In genomic region chr10:62034291-62034690, GRCm38 (mm10) we compare ENCODE assay signal across 17 mouse cellular contexts. TPM values are rescaled to one million over a fixed set of nuclear protein-coding genes. Genes with fewer than 3 reads are reported as not detected.
DNase-seq lines count a peak whose midpoint lies in the region; ATAC-seq and TF ChIP-seq lines count a peak whose summit lies in the region.
"Had no signal": no experiment of that assay in that cellular context is flagged by ENCODE, and none has a peak within 500 bp of the region (broad histone marks: within the 10 kb centered on the region; RNA-seq: fewer than 3 reads in every experiment).

No protein-coding gene starts in this region.

- H3K9ac ChIP-seq in kidney, embryonic 14.5 days (ENCODE audit: low read depth, low read length): no peak overlapping the region
- no peak overlapping the region for H3K9ac ChIP-seq in limb, embryonic 14.5 days (ENCODE audit: low read depth, low read length, severe bottlenecking)
- H3K9ac ChIP-seq: embryonic facial prominence, embryonic 13.5 days; forebrain, embryonic 13.5 days; forebrain, postnatal 0 days; heart, embryonic 13.5 days had no signal

- H3K27me3 ChIP-seq in kidney, embryonic 14.5 days (ENCODE audit: control insufficient read depth, insufficient read depth, low read length): no peaks in the 10 kb centered on the region
- no peaks in the 10 kb centered on the region for H3K27me3 ChIP-seq in limb, embryonic 14.5 days (ENCODE audit: control insufficient read depth, insufficient read depth, low read length)
- no peaks in the 10 kb centered on the region for H3K27me3 ChIP-seq in limb, embryonic 10.5 days (ENCODE audit: low read depth, poor library complexity, severe bottlenecking)
- H3K27me3 ChIP-seq: embryonic facial prominence, embryonic 13.5 days; forebrain, embryonic 13.5 days; heart, embryonic 13.5 days had no signal

- TF ChIP-seq POLR2A in limb, embryonic 14.5 days (IDR thresholded peaks at IDR 0.05; ENCODE audit: borderline replicate concordance, extremely low read depth, insufficient read depth, insufficient read length): no peak

- 0 out of 2 replicates have a peak, but pooled peaks cover 5% of the 10 kb centered on the region for H3K4me1 ChIP-seq in kidney, embryonic 14.5 days (ENCODE audit: control insufficient read depth, insufficient read depth, low read length)
- H3K4me1 ChIP-seq in limb, embryonic 14.5 days (ENCODE audit: control insufficient read depth, insufficient read depth, low read length): no peaks in the 10 kb centered on the region
- peaks cover 4% of the 10 kb centered on the region; the same call in 1 of the 2 replicates for H3K4me1 ChIP-seq in limb, embryonic 10.5 days
- H3K4me1 ChIP-seq: embryonic facial prominence, embryonic 13.5 days; forebrain, embryonic 13.5 days had no signal

- peak; percentile 32; the same call in 1 of the 2 replicates for ATAC-seq in kidney, embryonic 14.5 days (ENCODE audit: low FRiP score, low TSS enrichment)
- no peak for ATAC-seq in limb, embryonic 14.5 days (ENCODE audit: low FRiP score, low read depth)
- ATAC-seq: activated CD4-positive, CD25-positive, alpha-beta regulatory T cell, adult 4 months; forebrain, embryonic 13.5 days; forebrain, postnatal 0 days; Patski had no signal

- H3K27ac ChIP-seq in kidney, embryonic 14.5 days (ENCODE audit: low read depth, low read length): no peak overlapping the region
- no peak overlapping the region for H3K27ac ChIP-seq in limb, embryonic 14.5 days (replicated peaks; ENCODE audit: low read depth, low read length)
- H3K27ac ChIP-seq in limb, embryonic 10.5 days: no peak overlapping the region
- H3K27ac ChIP-seq: embryonic facial prominence, embryonic 13.5 days; forebrain, embryonic 13.5 days; heart, embryonic 13.5 days had no signal

- H3K4me3 ChIP-seq in kidney, embryonic 14.5 days (ENCODE audit: low read length): no peak overlapping the region
- no peak overlapping the region for H3K4me3 ChIP-seq in limb, embryonic 14.5 days (replicated peaks; ENCODE audit: low read length)
- H3K4me3 ChIP-seq in limb, embryonic 10.5 days: no peak overlapping the region
- H3K4me3 ChIP-seq: embryonic facial prominence, embryonic 13.5 days; forebrain, embryonic 13.5 days; heart, embryonic 13.5 days had no signal

- WGBS in kidney, embryonic 14.5 days: 36% methylated on average over 6 of the region's 6 CpGs
- 81% methylated on average over 6 of the region's 6 CpGs for WGBS in limb, embryonic 14.5 days
- 70% methylated on average over 6 of the region's 6 CpGs for WGBS in limb, embryonic 10.5 days

- no peaks in the 10 kb centered on the region for H3K9me3 ChIP-seq in kidney, embryonic 14.5 days (ENCODE audit: control insufficient read depth, low read length)
- peaks cover 2% of the 10 kb centered on the region; the same call in 1 of the 2 replicates for H3K9me3 ChIP-seq in limb, embryonic 14.5 days (ENCODE audit: control insufficient read depth, low read length)
- H3K9me3 ChIP-seq in limb, embryonic 10.5 days (replicated peaks): no peaks in the 10 kb centered on the region
- H3K9me3 ChIP-seq: embryonic facial prominence, embryonic 13.5 days had no signal

- H3K4me2 ChIP-seq in kidney, embryonic 14.5 days (replicated peaks; ENCODE audit: low read depth, low read length): no peak overlapping the region
- no peak overlapping the region for H3K4me2 ChIP-seq in limb, embryonic 14.5 days (replicated peaks; ENCODE audit: low read depth, low read length, severe bottlenecking)
- H3K4me2 ChIP-seq: embryonic facial prominence, embryonic 13.5 days; forebrain, embryonic 13.5 days; heart, embryonic 13.5 days had no signal

- H3K36me3 ChIP-seq in kidney, embryonic 14.5 days (ENCODE audit: control insufficient read depth, insufficient read depth, low read length): no peaks in the 10 kb centered on the region
- no peaks in the 10 kb centered on the region for H3K36me3 ChIP-seq in limb, embryonic 14.5 days (ENCODE audit: control insufficient read depth, insufficient read depth, low read length)
- no peaks in the 10 kb centered on the region for H3K36me3 ChIP-seq in limb, embryonic 10.5 days
- H3K36me3 ChIP-seq: embryonic facial prominence, embryonic 13.5 days; heart, embryonic 13.5 days had no signal

- no peak for DNase-seq in kidney, postnatal 4 days
- peak; percentile 22 for DNase-seq in limb, embryonic 14.5 days (ENCODE audit: low spot score)
- DNase-seq in limb, embryonic 10.5 days (ENCODE audit: low spot score): no peak
- DNase-seq in urinary bladder, postnatal 25 days (ENCODE audit: low spot score): peak; percentile 37
- DNase-seq in urinary bladder, postnatal 10 days (ENCODE audit: low spot score): no peak
- no peak for DNase-seq in spleen, postnatal 4 days (ENCODE audit: low spot score in 2 of 2)
- DNase-seq: adrenal gland, postnatal 14 days; cerebellum, adult 11-12 months; cerebellum, adult 9-10 months; forebrain, postnatal 0 days; gastrocnemius, postnatal 14 days had no signal

RNA-seq across cellular contexts. Expression of gene Col13a1, which starts 55.4 kb away (rescaled TPM):
- polyA plus RNA-seq in kidney, embryonic 14.5 days (2014; fragmentation: Nextera tagmentation; extraction: Ambion mirVana): 4.7 and 6.1 TPM in 2 replicates
- polyA plus RNA-seq in limb, embryonic 14.5 days (2012; rRNA removed): 7.0 and 10.2 TPM in 2 replicates
- 5.5 and 6.4 TPM in 2 replicates for polyA plus RNA-seq in limb, embryonic 14.5 days (2014; fragmentation: Nextera tagmentation; extraction: Ambion mirVana)
- polyA plus RNA-seq in limb, embryonic 10.5 days (2016; fragmentation: Nextera tagmentation; extraction: Ambion mirVana): 2.7 and 2.9 TPM in 2 replicates
- polyA plus RNA-seq: activated CD4-positive, CD25-positive, alpha-beta regulatory T cell, adult 4 months; Patski had no signal

Comparison
In these comparisons a context has a peak if more than half of its experiments do, and no peak if none do; other contexts are left out.
1. DNase-seq: peak in limb, embryonic 14.5 days (single experiment) and urinary bladder, postnatal 25 days (single experiment); none in kidney, postnatal 4 days (0 of 2), limb, embryonic 10.5 days (single experiment), urinary bladder, postnatal 10 days (single experiment) and spleen, postnatal 4 days (0 of 2).